Mouse (Mus musculus): ENCODE data around the gene Slc29a2.
"Not testable (repeated sequence)": the region's sequence is repeated elsewhere in the genome, so short reads cannot be mapped to it uniquely, and the experiment has no call there.

Gene Slc29a2

GRCm38 (mm10) chr19:5023621-5024479, at the start of gene Slc29a2:
Gene Slc29a2 (plus strand): TSS chr19:5023860.
- DNase-seq (ENCODE audit: low spot score) = peak; percentile 89

DNA sequence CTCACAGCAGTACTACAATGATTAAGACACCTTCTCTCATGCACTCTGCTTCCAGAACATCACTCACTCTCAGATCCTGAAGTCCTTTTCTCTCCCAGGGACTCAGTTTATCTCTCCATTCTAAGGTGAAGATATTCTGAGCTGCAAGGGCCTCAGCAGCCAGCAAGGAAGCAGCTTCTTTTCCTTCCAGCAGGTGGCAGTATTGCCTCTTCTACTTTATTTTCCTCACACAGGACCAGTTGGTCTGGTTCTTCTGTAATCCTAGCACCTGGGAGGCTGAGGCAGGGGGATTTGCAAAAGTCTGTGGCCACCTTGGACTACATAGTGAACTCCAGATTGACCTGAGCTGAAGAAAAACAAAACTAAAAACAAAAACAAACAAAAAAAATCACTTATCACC, 41.9 kb upstream of the Slc29a2 start:
- DNase-seq (ENCODE audit: low spot score) = peak; percentile 72

DNA sequence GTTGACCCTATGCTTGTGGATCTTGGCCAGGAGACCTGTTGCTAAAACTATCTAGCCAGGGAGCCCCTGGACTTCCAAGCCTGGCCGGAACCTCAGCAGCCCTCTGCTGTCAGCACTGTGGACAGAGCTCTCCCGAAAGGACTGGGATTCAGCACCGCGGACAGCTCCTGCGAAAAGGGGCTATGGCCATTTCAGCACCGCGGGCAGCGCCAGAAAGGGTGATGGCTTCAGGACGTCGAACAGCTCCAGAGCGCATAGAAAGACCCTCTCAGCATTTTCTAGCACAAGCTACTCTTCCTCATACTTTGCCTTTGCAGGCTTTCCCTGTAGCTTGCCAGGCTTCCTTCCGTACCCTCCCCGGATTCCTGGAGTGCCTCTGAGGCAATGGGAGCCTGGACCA, 34.6 kb upstream of the Slc29a2 start:
- peak; percentile 72 for DNase-seq (ENCODE audit: low spot score)

- DNase-seq (ENCODE audit: low spot score) = peak; percentile 72
Observed at GRCm38 (mm10) chr19:4989434-4990255, 34.0 kb upstream of the Slc29a2 start.

GRCm38 (mm10) chr19:4990256-4990625, 33.4 kb upstream of the Slc29a2 start, which contains the start of gene Npas4:
Gene Npas4 (minus strand): TSS chr19:4990316.
- no peak for DNase-seq (ENCODE audit: low spot score)

DNA sequence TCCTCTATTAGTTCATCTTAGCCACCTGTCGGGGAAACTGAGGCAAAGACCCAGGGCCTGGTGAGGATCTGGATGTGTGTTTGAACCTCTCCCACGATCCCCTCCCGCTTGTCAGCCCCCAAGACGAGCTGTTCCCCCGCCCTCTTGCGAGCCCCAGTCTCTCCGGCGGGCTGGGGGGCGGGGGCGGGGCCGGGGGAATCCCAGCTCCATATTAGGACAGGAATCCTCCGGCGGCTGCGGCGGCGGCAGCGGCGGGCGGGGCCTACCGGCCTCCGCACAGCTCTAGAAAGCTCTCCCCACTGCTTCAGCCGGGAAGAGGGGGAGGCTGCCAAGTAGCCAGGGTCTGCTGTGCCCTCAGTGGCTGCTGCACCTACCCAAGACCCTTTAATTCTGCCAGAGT, 32.9 kb upstream of the Slc29a2 start:
- DNase-seq (ENCODE audit: low spot score) = no peak

DNA sequence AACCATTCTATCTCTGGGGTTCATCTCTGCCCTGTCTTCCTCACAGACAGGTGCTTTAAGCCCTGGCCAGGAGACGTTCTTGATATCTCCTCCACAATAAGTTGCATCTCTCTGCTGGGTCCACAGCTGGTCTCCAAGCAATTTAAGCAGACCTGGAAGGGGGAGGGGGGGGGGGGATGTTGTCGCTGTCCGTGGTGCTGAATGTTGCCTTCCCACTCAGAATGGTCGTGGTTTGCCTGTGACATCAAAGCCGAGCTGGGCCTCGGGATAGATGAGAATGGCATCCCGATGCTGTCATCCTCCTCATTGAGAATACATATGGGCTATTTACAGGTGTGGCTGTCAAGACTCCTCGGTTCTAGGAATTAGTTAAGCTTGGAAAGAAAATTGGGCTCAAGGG, 31.3 kb upstream of the Slc29a2 start:
- no peak for DNase-seq (ENCODE audit: low spot score)

GRCm38 (mm10) chr19:4992904-4993303, 30.8 kb upstream of the Slc29a2 start:
- peak; percentile 87 for DNase-seq (ENCODE audit: low spot score)

GRCm38 (mm10) chr19:4994043-4994442, 29.6 kb upstream of the Slc29a2 start:
- peak; percentile 84 for DNase-seq (ENCODE audit: low spot score)

DNA sequence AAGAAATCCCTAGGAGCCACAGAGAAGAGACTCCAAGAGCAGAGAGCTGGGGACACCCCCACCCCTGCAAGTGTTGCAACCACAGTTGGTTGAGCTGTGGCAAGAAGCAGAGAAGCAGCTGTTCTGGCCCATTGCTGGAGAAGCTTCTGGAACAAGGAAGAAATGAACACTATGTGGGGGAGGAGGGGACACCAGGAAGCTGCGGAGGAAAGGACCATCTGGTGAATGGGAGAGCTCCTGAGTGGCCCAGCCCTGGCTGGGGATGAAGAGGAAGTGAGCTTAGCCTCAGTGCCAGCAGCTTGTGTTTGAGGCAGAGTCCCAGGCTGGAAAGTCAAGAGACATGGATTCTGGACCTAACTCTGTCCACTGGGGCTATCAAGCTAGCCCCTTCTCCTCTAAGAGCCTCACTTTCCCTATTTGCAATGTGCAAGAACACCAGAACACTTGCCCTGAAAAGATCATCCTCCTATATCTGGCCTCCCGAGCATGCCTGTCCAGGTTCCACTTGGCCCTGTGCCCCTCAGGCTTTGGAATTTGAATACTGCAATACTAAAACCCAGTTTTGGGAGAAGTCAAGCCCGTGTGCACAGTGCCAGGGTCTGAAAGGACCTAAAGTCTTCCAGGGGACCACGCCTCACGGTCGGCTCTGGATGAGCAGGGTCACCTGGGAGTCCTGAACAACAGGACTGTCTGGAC, 24.1 kb upstream of the Slc29a2 start:
- peak; percentile 71 for DNase-seq (ENCODE audit: low spot score)

- DNase-seq (ENCODE audit: low spot score) = peak; percentile 94
Observed at GRCm38 (mm10) chr19:5001666-5002406, 21.8 kb upstream of the Slc29a2 start.

DNA sequence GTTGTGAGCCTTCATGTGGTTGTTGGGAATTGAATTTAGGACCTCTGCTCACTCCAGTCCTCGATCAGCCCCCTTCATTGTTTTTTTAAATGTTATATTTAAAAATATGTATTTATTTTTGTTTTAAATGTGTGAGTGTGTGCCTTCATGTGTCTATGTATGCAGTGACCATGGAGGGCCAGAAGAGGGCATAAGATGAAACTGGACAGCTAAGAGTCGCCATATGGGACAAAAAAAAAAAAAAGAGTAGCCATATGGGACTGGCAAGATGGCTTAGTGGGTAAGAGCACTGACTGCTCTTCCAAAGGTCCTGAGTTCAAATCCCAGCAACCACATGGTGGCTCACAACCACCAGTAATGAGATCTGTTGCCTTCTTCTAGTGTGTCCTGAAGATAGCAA, 20.0 kb upstream of the Slc29a2 start:
- not testable (repeated sequence) for DNase-seq (ENCODE audit: low spot score)

- no peak for DNase-seq (ENCODE audit: low spot score)
Observed at GRCm38 (mm10) chr19:5004925-5005324, 18.7 kb upstream of the Slc29a2 start.

- DNase-seq (ENCODE audit: low spot score) = no peak
Observed at GRCm38 (mm10) chr19:5013138-5013537, 10.5 kb upstream of the Slc29a2 start.

DNA sequence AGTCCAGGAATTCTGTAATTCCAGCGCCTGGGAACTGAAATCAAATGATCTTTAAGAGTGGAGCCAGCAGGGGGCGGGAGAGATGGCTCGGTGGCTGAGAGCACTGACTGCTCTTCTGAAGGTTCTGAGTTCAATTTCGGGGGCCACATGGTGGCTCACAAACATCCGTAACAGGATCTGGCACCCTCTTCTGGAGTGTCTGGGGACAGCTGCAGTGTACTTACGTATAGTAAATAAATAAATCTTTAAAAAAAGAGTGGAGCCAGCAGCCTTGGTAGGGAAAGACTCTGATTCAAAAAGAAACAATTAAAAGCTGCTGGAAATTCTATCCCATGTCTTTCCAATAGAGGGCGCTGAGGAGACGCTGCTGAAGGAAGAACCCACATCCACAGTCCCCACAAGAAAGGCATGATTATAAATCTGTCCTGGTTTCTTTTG, 8.7 kb upstream of the Slc29a2 start:
- DNase-seq (ENCODE audit: low spot score) = no peak

GRCm38 (mm10) chr19:5016221-5016742, 7.4 kb upstream of the Slc29a2 start:
- no peak for DNase-seq (ENCODE audit: low spot score)

GRCm38 (mm10) chr19:5016782-5017181, 6.9 kb upstream of the Slc29a2 start:
- no peak for DNase-seq (ENCODE audit: low spot score)

GRCm38 (mm10) chr19:5017611-5018010, 6.0 kb upstream of the Slc29a2 start:
- no peak for DNase-seq (ENCODE audit: low spot score)

DNA sequence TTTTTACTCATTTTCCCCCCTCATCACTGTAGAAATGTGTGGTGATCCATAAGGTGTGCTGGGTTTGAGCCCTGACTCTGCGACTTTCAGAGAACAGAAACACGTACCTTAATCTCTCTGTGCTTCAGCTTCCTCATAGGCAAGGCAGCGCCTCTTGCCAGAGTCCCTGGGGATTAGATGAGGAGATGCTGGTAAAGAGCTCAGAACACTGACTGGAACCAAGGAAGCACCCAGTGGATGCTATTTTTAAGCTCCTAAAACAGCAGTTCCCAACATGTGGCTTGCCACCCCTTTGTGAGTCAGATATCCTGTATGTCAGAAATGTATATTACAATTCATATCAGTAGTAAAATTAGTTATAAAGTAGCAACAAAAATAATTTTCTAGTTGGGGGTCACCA, 5.5 kb upstream of the Slc29a2 start:
- DNase-seq (ENCODE audit: low spot score) = no peak

- DNase-seq (ENCODE audit: low spot score) = no peak
Observed at GRCm38 (mm10) chr19:5021416-5021815, 2.2 kb upstream of the Slc29a2 start.

GRCm38 (mm10) chr19:5026111-5026510, 2.5 kb downstream of the Slc29a2 start:
- no peak for DNase-seq (ENCODE audit: low spot score)

Measured in layer of hippocampus, adult 11-12 months (tissue).